Comparison of ENCODE assay signal across 14 mouse cellular contexts in genomic region chr8:110809831-110810230, GRCm38 (mm10). TPM values are rescaled to one million over a fixed set of nuclear protein-coding genes. Genes with fewer than 3 reads are reported as not detected.
DNase-seq lines count a peak whose midpoint lies in the region; ATAC-seq and TF ChIP-seq lines count a peak whose summit lies in the region.
"Had no signal": no experiment of that assay in that cellular context is flagged by ENCODE, and none has a peak within 500 bp of the region (broad histone marks: within the 10 kb centered on the region; RNA-seq: fewer than 3 reads in every experiment).

No protein-coding gene starts in this region.

- H3K79me2 ChIP-seq in C2C12 (ENCODE audit: control insufficient read depth, insufficient read depth): peaks cover 20% of the 10 kb centered on the region

- ATAC-seq in intestine, embryonic 15.5 days: no peak
- ATAC-seq in intestine, embryonic 16.5 days: no peak
- no peak for ATAC-seq in limb, embryonic 15.5 days (ENCODE audit: insufficient number of reproducible peaks, low FRiP score, low TSS enrichment, low read depth)
- ATAC-seq in granulocyte monocyte progenitor cell, adult 5-6 weeks (replicated peaks; ENCODE audit: poor library complexity, severe bottlenecking): no peak
- ATAC-seq: forebrain, embryonic 15.5 days had no signal

- peaks cover 45% of the 10 kb centered on the region for H3K36me3 ChIP-seq in intestine, embryonic 15.5 days
- peaks cover 34% of the 10 kb centered on the region for H3K36me3 ChIP-seq in intestine, embryonic 16.5 days (ENCODE audit: control insufficient read depth, insufficient read depth, low read length)
- H3K36me3 ChIP-seq in C2C12 (ENCODE audit: control insufficient read depth, insufficient read depth): peaks cover 71% of the 10 kb centered on the region
- H3K36me3 ChIP-seq in limb, embryonic 15.5 days: peaks cover 59% of the 10 kb centered on the region

- H3K79me3 ChIP-seq in C2C12 (ENCODE audit: low read depth): peaks cover 4% of the 10 kb centered on the region

- H3K4me3 ChIP-seq in intestine, embryonic 15.5 days (replicated peaks): no peak overlapping the region
- no peak overlapping the region for H3K4me3 ChIP-seq in intestine, embryonic 16.5 days (ENCODE audit: low read length)
- no peak overlapping the region for H3K4me3 ChIP-seq in C2C12 (ENCODE audit: insufficient read depth, poor library complexity, severe bottlenecking)
- no peak overlapping the region for H3K4me3 ChIP-seq in limb, embryonic 15.5 days
- H3K4me3 ChIP-seq: forebrain, embryonic 15.5 days; hindbrain, embryonic 12.5 days; limb, embryonic 12.5 days had no signal

- DNase-seq in ZHBTc4 (ENCODE audit: low read depth, low spot score): peak; percentile 40
- no peak for DNase-seq in thymus, postnatal 10 days (ENCODE audit: low spot score in 2 of 2)
- no peak for DNase-seq in thymus, postnatal 14 days
- DNase-seq: layer of hippocampus, adult 9-11 months had no signal

- H3K9ac ChIP-seq in intestine, embryonic 15.5 days: no peak overlapping the region
- no peak overlapping the region for H3K9ac ChIP-seq in intestine, embryonic 16.5 days (ENCODE audit: low read depth, low read length)
- no peak overlapping the region for H3K9ac ChIP-seq in limb, embryonic 15.5 days
- H3K9ac ChIP-seq: forebrain, embryonic 15.5 days; hindbrain, embryonic 12.5 days; limb, embryonic 12.5 days had no signal

- no peaks in the 10 kb centered on the region for H3K27me3 ChIP-seq in intestine, embryonic 15.5 days (replicated peaks)
- no peaks in the 10 kb centered on the region for H3K27me3 ChIP-seq in intestine, embryonic 16.5 days (replicated peaks; ENCODE audit: control insufficient read depth, insufficient read depth, low read length)
- H3K27me3 ChIP-seq in C2C12 (ENCODE audit: control insufficient read depth, insufficient read depth, insufficient read length): no peaks in the 10 kb centered on the region
- no peaks in the 10 kb centered on the region for H3K27me3 ChIP-seq in limb, embryonic 15.5 days
- H3K27me3 ChIP-seq: forebrain, embryonic 15.5 days; hindbrain, embryonic 12.5 days; limb, embryonic 12.5 days had no signal

- H3ac ChIP-seq in C2C12 (ENCODE audit: control insufficient read depth, insufficient read length, low read depth): no peak overlapping the region

- H3K27ac ChIP-seq in intestine, embryonic 15.5 days: 0 out of 2 replicates have a peak overlapping the region, but pooled peaks have one; percentile 54
- H3K27ac ChIP-seq in intestine, embryonic 16.5 days (ENCODE audit: low read length): no peak overlapping the region
- peak overlapping the region; percentile 66; the same call in 1 of the 2 replicates for H3K27ac ChIP-seq in limb, embryonic 15.5 days
- H3K27ac ChIP-seq: forebrain, embryonic 15.5 days; limb, embryonic 12.5 days had no signal

- H3K9me3 ChIP-seq in intestine, embryonic 15.5 days: no peaks in the 10 kb centered on the region
- no peaks in the 10 kb centered on the region for H3K9me3 ChIP-seq in intestine, embryonic 16.5 days (ENCODE audit: control insufficient read depth, low read length)
- no peaks in the 10 kb centered on the region for H3K9me3 ChIP-seq in limb, embryonic 15.5 days
- H3K9me3 ChIP-seq: forebrain, embryonic 15.5 days; hindbrain, embryonic 12.5 days; limb, embryonic 12.5 days had no signal

- 29% methylated on average over 2 of the region's 2 CpGs for WGBS in intestine, embryonic 15.5 days
- 36% methylated on average over 2 of the region's 2 CpGs for WGBS in intestine, embryonic 16.5 days
- WGBS in limb, embryonic 15.5 days: 40% methylated on average over 2 of the region's 2 CpGs

- H3K4me2 ChIP-seq in intestine, embryonic 15.5 days (replicated peaks): no peak overlapping the region
- no peak overlapping the region for H3K4me2 ChIP-seq in intestine, embryonic 16.5 days (ENCODE audit: low read depth, low read length)
- no peak overlapping the region for H3K4me2 ChIP-seq in limb, embryonic 15.5 days
- H3K4me2 ChIP-seq: forebrain, embryonic 15.5 days; hindbrain, embryonic 12.5 days; limb, embryonic 12.5 days had no signal

- no peak for TF ChIP-seq CTCF in C2C12 (IDR thresholded peaks at IDR 0.05; ENCODE audit: control insufficient read depth, insufficient read depth, insufficient read length)

- H3K4me1 ChIP-seq in intestine, embryonic 15.5 days (replicated peaks): peaks cover 18% of the 10 kb centered on the region
- peaks cover 15% of the 10 kb centered on the region; the same call in 1 of the 2 replicates for H3K4me1 ChIP-seq in intestine, embryonic 16.5 days (ENCODE audit: control insufficient read depth, insufficient read depth, low read length)
- H3K4me1 ChIP-seq in limb, embryonic 15.5 days: peaks cover 31% of the 10 kb centered on the region
- H3K4me1 ChIP-seq: forebrain, embryonic 15.5 days; hindbrain, embryonic 12.5 days; limb, embryonic 12.5 days had no signal

TF ChIP-seq in C2C12, 6 proteins besides CTCF, POLR2A, EP300 and RAD21:
- no peak for TF ChIP-seq CEBPB (IDR thresholded peaks at IDR 0.05; ENCODE audit: low read depth)
- peak; percentile 63 for TF ChIP-seq USF1 (IDR thresholded peaks at IDR 0.05; ENCODE audit: low read depth)

RNA-seq across cellular contexts. Expression of gene Il34, which starts 4.1 kb away (rescaled TPM):
- 1.1 and 2.6 TPM in 2 replicates for polyA plus RNA-seq in intestine, embryonic 15.5 days (2015; fragmentation: Nextera tagmentation; extraction: Ambion mirVana)
- polyA plus RNA-seq in intestine, embryonic 16.5 days (2015; fragmentation: Nextera tagmentation; extraction: Ambion mirVana): 2.0 and 2.4 TPM in 2 replicates
- polyA plus RNA-seq in C2C12 (2012; fragmentation: generic; extraction: Trizol): 8.6 TPM
- 5.0 and 5.3 TPM in 2 replicates for polyA plus RNA-seq in limb, embryonic 15.5 days (2015; fragmentation: Nextera tagmentation; extraction: Ambion mirVana)
- total RNA-seq in granulocyte monocyte progenitor cell, adult 5-6 weeks (2014; fragmentation: Nextera tagmentation): not detected in 2 replicates
- not detected in 2 replicates for total RNA-seq in granulocyte monocyte progenitor cell, adult 5-6 weeks (2017)
- total RNA-seq: common myeloid progenitor, adult 5-6 weeks; megakaryocyte-erythroid progenitor cell, adult 5-6 weeks had no signal

RNA-seq across cellular contexts. Expression of gene Cog4, which starts 36.6 kb away (rescaled TPM):
- polyA plus RNA-seq in intestine, embryonic 15.5 days (2015; fragmentation: Nextera tagmentation; extraction: Ambion mirVana): 69.0 and 69.5 TPM in 2 replicates
- 78.5 and 79.3 TPM in 2 replicates for polyA plus RNA-seq in intestine, embryonic 16.5 days (2015; fragmentation: Nextera tagmentation; extraction: Ambion mirVana)
- 36.9 TPM for polyA plus RNA-seq in C2C12 (2012; fragmentation: generic; extraction: Trizol)
- 77.7 and 77.8 TPM in 2 replicates for polyA plus RNA-seq in limb, embryonic 15.5 days (2015; fragmentation: Nextera tagmentation; extraction: Ambion mirVana)
- total RNA-seq in granulocyte monocyte progenitor cell, adult 5-6 weeks (2014; fragmentation: Nextera tagmentation): 31.2 and 35.3 TPM in 2 replicates
- 25.1 and 40.6 TPM in 2 replicates for total RNA-seq in granulocyte monocyte progenitor cell, adult 5-6 weeks (2017)

RNA-seq across cellular contexts. Expression of gene Sf3b3, which starts 36.8 kb away (rescaled TPM):
- polyA plus RNA-seq in intestine, embryonic 15.5 days (2015; fragmentation: Nextera tagmentation; extraction: Ambion mirVana): 123 and 126 TPM in 2 replicates
- 107 and 114 TPM in 2 replicates for polyA plus RNA-seq in intestine, embryonic 16.5 days (2015; fragmentation: Nextera tagmentation; extraction: Ambion mirVana)
- 91.8 TPM for polyA plus RNA-seq in C2C12 (2012; fragmentation: generic; extraction: Trizol)
- 125 and 127 TPM in 2 replicates for polyA plus RNA-seq in limb, embryonic 15.5 days (2015; fragmentation: Nextera tagmentation; extraction: Ambion mirVana)
- 149 and 187 TPM in 2 replicates for total RNA-seq in granulocyte monocyte progenitor cell, adult 5-6 weeks (2014; fragmentation: Nextera tagmentation)
- 174 and 176 TPM in 2 replicates for total RNA-seq in granulocyte monocyte progenitor cell, adult 5-6 weeks (2017)
